Comparison of ENCODE assay signal across 16 mouse cellular contexts in genomic region chr17:3315581-3315980, GRCm38 (mm10).
"Had no signal": no experiment of that assay in that cellular context is flagged by ENCODE, and none has a peak within 500 bp of the region (broad histone marks: within the 10 kb centered on the region; RNA-seq: fewer than 3 reads in every experiment).

No protein-coding gene starts in this region.

- H3K4me3 ChIP-seq: neural tube, embryonic 13.5 days; neural tube, embryonic 15.5 days; stomach, embryonic 15.5 days had no signal

- H3K36me3 ChIP-seq: neural tube, embryonic 13.5 days; neural tube, embryonic 15.5 days; stomach, embryonic 15.5 days had no signal

- H3K9ac ChIP-seq: neural tube, embryonic 13.5 days; neural tube, embryonic 15.5 days; stomach, embryonic 15.5 days had no signal

- H3K27ac ChIP-seq: neural tube, embryonic 13.5 days; neural tube, embryonic 15.5 days; stomach, embryonic 15.5 days; stomach, postnatal 0 days had no signal

- DNase-seq: retina, postnatal 1 day; right cerebral cortex, adult 18-20 months; right cerebral cortex, postnatal 14 days; right cerebral cortex, postnatal 25 days; right cerebral cortex, postnatal 4 days; spleen, adult 18-20 months; thymus, adult 18-20 months; thymus, adult 2 months; thymus, postnatal 14 days; thymus, postnatal 25 days; thymus, postnatal 36 days; thymus, postnatal 4 days had no signal

- H3K4me2 ChIP-seq: neural tube, embryonic 13.5 days; neural tube, embryonic 15.5 days; stomach, embryonic 15.5 days had no signal

- H3K27me3 ChIP-seq: neural tube, embryonic 15.5 days; stomach, embryonic 15.5 days had no signal

- H3K4me1 ChIP-seq: stomach, embryonic 15.5 days had no signal

- H3K9me3 ChIP-seq: neural tube, embryonic 13.5 days; neural tube, embryonic 15.5 days; stomach, embryonic 15.5 days had no signal
